Mouse (Mus musculus): Measurements from ENCODE around the gene Rgs7bp.

DNA sequence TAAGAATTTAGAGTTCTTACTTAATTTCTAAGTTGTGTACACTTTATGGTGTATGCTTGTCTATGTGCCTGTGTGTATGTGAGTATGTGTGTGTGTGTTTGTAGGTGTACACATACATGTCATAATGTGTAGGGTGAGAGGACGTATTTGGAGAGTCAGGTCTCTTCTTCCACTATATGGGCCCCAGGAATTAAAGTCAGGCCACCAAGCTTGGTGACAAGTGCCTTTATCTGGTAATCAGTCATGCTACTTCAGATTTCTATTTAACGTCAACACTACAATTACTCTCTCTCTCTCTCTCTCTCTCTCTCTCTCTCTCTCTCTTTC is 51.9 kb downstream of the Rgs7bp start:
- TF ChIP-seq CTCF (IDR thresholded peaks at IDR 0.05; ENCODE audit: insufficient read depth, low read depth, low read length) (no peak), POLR2A (IDR thresholded peaks at IDR 0.05; ENCODE audit: insufficient read depth, low read depth, low read length) (no peak)
